Mouse (Mus musculus): ENCODE measurements around the gene Ksr1.

The Ksr1 gene

GRCm38 (mm10) chr11:79146331-79146767, at the start of gene Ksr1:
TSS of gene Ksr1 (minus strand) at chr11:79146407.
- ATAC-seq (ENCODE audit: low TSS enrichment) = peak; percentile 95

GRCm38 (mm10) chr11:79192176-79192575, 46.0 kb upstream of the Ksr1 start:
- ATAC-seq (ENCODE audit: low TSS enrichment) = no peak

GRCm38 (mm10) chr11:79191214-79191613, 45.0 kb upstream of the Ksr1 start:
- ATAC-seq (ENCODE audit: low TSS enrichment) = peak; percentile 76

GRCm38 (mm10) chr11:79190257-79190656, 44.0 kb upstream of the Ksr1 start:
- ATAC-seq (ENCODE audit: low TSS enrichment) = no peak

GRCm38 (mm10) chr11:79188176-79188575, 42.0 kb upstream of the Ksr1 start:
- ATAC-seq (ENCODE audit: low TSS enrichment) = no peak; the same call in 1 of the 2 replicates

- ATAC-seq (ENCODE audit: low TSS enrichment) = no peak
Observed at GRCm38 (mm10) chr11:79187291-79187690, 41.1 kb upstream of the Ksr1 start.

GRCm38 (mm10) chr11:79185683-79186082, 39.5 kb upstream of the Ksr1 start:
- ATAC-seq (ENCODE audit: low TSS enrichment) = no peak

- no peak for ATAC-seq (ENCODE audit: low TSS enrichment)
Observed at GRCm38 (mm10) chr11:79184126-79184888, 38.1 kb upstream of the Ksr1 start.

- no peak for ATAC-seq (ENCODE audit: low TSS enrichment)
Observed at GRCm38 (mm10) chr11:79183400-79183799, 37.2 kb upstream of the Ksr1 start.

- peak; percentile 88 for ATAC-seq (ENCODE audit: low TSS enrichment)
Observed at GRCm38 (mm10) chr11:79182881-79183280, 36.7 kb upstream of the Ksr1 start.

GRCm38 (mm10) chr11:79181914-79182313, 35.7 kb upstream of the Ksr1 start:
- no peak for ATAC-seq (ENCODE audit: low TSS enrichment)

GRCm38 (mm10) chr11:79176687-79177086, 30.5 kb upstream of the Ksr1 start:
- ATAC-seq (ENCODE audit: low TSS enrichment) = no peak

GRCm38 (mm10) chr11:79172054-79172453, 25.8 kb upstream of the Ksr1 start:
- ATAC-seq (ENCODE audit: low TSS enrichment) = peak; percentile 97

GRCm38 (mm10) chr11:79166582-79167300, 20.5 kb upstream of the Ksr1 start:
- ATAC-seq (ENCODE audit: low TSS enrichment) = no peak

GRCm38 (mm10) chr11:79161077-79161758, 15.0 kb upstream of the Ksr1 start:
- ATAC-seq (ENCODE audit: low TSS enrichment) = no peak

- no peak for ATAC-seq (ENCODE audit: low TSS enrichment)
Observed at GRCm38 (mm10) chr11:79160127-79160526, 13.9 kb upstream of the Ksr1 start.

GRCm38 (mm10) chr11:79157729-79158128, 11.5 kb upstream of the Ksr1 start:
- no peak for ATAC-seq (ENCODE audit: low TSS enrichment)

- ATAC-seq (ENCODE audit: low TSS enrichment) = no peak
Observed at GRCm38 (mm10) chr11:79155348-79155747, 9.1 kb upstream of the Ksr1 start.

- no peak for ATAC-seq (ENCODE audit: low TSS enrichment)
Observed at GRCm38 (mm10) chr11:79152696-79153095, 6.5 kb upstream of the Ksr1 start.

GRCm38 (mm10) chr11:79151874-79152273, 5.7 kb upstream of the Ksr1 start:
- ATAC-seq (ENCODE audit: low TSS enrichment) = no peak

- ATAC-seq (ENCODE audit: low TSS enrichment) = no peak
Observed at GRCm38 (mm10) chr11:79150301-79150700, 4.1 kb upstream of the Ksr1 start.

GRCm38 (mm10) chr11:79149295-79149694, 3.1 kb upstream of the Ksr1 start:
- ATAC-seq (ENCODE audit: low TSS enrichment) = no peak

GRCm38 (mm10) chr11:79148783-79149182, 2.6 kb upstream of the Ksr1 start:
- no peak for ATAC-seq (ENCODE audit: low TSS enrichment)

Measured in frontal cortex, adult (tissue).